Mouse (Mus musculus): Measurements from ENCODE around the gene Trak1.

The Trak1 gene

GRCm38 (mm10) chr9:121477305-121477911 is 180.1 kb downstream of the Trak1 start:
- DNase-seq (ENCODE audit: low spot score in 2 of 2) = peak; percentile 65

DNA sequence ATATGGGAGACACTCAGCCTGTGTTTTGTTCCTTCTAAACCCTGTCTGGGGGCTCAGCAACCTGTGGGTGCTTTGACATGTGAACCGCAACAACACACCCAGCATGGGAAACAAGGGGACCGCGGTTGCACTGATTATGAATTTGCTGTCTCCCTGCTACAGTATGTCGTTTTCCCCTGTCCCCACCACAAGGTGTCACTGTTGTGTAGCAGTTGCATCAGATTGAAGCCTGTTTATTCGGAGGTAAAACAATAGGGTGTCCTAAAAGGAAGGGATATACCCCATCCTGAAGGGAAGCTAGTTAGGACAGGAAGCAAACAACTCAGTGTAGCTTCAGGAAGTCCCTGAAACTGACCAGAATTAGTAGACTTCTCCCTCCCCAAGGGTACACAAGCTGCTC is 182.2 kb downstream of the Trak1 start:
- peak; percentile 47 to 58 for DNase-seq (ENCODE audit: low spot score in 2 of 2)

DNA sequence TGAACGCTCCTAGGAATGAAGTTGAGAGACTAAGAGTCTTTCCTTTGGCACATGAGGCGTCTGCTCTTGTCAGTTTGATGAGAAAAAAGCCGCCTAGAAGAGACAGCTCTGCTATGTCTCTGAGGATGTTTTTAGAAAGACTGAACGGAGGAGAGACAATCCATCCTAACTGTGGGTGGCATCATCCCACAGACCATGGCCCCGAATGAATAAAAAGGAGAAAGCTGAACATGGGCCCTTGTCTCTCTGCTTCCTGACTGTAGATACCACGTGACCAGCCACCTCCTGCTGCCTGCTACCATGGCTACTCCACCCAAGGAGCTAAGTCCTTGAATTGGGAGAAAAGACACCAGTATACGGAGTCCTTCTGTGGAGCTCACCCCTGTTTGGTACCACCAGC is 189.9 kb downstream of the Trak1 start:
- no peak for DNase-seq (ENCODE audit: low spot score in 2 of 2)

- DNase-seq (ENCODE audit: low spot score in 2 of 2) = no peak
Observed at GRCm38 (mm10) chr9:121491592-121492240, 194.4 kb downstream of the Trak1 start.

DNA sequence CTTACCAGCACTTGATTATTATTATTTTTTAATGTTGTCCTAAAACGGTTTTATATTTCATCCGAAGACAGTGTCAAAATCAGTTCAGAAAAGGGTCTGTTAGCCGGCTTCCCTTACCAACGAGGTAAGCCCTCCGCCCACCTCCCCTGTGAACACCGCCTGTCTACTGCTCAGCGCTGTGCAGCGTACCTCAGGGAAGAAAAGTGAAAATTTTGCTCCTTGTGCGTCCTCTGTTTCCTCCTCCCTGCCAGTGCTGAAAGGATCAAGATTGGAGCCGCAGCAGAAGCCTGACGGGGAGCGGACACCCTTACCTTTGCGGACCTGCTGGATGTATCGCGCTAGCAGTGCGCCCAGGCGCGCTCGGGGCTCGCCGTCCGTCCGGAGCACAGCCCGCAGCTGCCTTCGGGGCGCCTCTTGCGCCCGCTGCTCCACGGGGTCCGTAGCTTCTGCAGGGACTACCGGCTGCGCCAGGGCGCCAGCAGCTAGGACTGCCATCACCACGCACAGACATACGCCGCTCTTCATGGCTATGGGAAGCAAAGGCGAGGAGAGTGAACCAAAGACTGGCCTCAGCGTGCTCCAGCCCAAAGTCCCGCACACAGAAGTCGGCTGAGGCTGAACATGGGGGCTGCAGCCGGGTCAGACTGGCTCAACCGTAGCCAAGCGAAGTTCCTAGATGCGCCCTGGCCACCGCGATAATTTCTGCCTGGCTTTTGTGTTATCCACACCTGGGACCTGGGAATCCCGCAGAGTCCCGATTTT is 196.9 kb downstream of the Trak1 start:
- no peak for DNase-seq (ENCODE audit: low spot score in 2 of 2)

- peak; percentile 8 to 36 for DNase-seq (ENCODE audit: low spot score in 2 of 2)
Observed at GRCm38 (mm10) chr9:121495529-121495928, 198.2 kb downstream of the Trak1 start, which contains the start of gene Cck. Gene Cck (minus strand): TSS chr9:121495694.

GRCm38 (mm10) chr9:121496102-121496501 is 198.8 kb downstream of the Trak1 start:
- no peak for DNase-seq (ENCODE audit: low spot score in 2 of 2)

- DNase-seq (ENCODE audit: low spot score in 2 of 2) = no peak
Observed at GRCm38 (mm10) chr9:121505346-121505745, 208.0 kb downstream of the Trak1 start.

- no peak for DNase-seq (ENCODE audit: low spot score in 2 of 2)
Observed at GRCm38 (mm10) chr9:121506478-121507180, 209.3 kb downstream of the Trak1 start.

DNA sequence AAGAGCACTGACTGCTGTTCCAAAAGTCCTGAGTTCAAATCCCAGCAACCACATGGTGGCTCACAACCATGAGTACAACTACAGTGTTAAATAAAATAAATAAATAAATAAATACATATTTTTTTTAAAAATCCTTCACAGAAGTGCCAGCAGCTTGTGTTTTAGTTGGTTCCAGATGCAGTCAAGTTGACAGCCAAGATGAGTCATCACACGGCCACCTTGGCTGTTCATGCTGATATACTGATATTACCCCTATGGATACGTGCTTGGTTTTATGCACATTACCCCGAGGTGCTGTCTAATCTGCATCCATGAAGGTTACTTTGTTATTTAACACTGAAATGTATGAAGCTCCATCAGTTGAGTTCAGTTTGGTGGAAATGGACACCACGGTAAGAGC is 214.6 kb downstream of the Trak1 start:
- no peak for DNase-seq (ENCODE audit: low spot score in 2 of 2)

DNA sequence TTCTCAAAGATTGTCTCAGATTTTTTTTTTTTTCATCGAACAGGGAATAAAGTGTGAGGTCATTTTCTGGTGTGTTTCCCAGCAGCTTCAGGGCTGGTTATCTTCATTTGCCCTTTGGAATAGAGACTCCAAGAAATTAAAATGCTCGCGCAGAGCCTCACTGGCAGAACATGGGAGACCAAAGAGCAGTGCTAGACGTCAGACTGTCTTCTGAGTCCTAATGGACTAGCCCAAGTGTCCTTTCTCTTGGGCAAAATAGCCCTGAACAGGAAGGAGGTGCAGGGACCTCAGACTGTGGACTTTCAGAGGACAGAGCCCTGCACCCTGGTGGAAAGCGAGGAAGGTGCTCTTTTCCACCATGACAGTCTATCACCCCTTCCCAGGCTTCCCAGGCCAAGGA is 217.2 kb downstream of the Trak1 start:
- no peak for DNase-seq (ENCODE audit: low spot score in 2 of 2)

DNA sequence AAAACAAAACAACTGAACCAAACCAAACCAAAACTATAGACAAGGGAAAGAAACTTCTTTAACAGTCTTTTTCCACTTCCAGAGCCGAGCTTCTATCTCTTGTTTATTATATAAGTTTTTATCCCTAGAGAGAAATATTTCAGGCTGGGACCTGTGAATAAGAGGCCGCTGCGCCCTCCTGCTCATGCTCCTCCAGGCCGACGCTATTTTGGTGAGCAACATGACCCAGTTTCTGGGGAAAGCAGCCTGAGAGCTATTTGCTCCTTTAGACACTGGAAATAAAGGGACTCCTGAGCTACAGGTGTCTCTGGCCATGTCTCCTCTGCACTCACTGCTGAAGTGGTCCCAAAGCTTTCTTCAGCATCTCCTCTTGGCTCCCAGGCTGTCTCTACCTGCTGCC is 222.7 kb downstream of the Trak1 start:
- no peak for DNase-seq (ENCODE audit: low spot score in 2 of 2)
